Mouse (Mus musculus) embryonic facial prominence, embryonic 13.5 days (tissue): ENCODE results near the gene Lpp. TPM values are rescaled to one million over a fixed set of nuclear protein-coding genes. Genes with fewer than 3 reads are reported as not detected.

Experiments
- ATAC-seq: fragments of 200-750 bp; cut with Nextera tagmentation; 2 replicates; pipeline ENCODE4 v1.8.0; 2017; ENCODE audit warnings: low read depth; ENCODE audit not compliant: insufficient number of reproducible peaks, insufficient read depth, low FRiP score, low TSS enrichment
- H3K27ac ChIP-seq: fragments of 300-500 bp; sonication (generic); 2 replicates; pipeline ENCODE4 v1.5.1; 2015; ENCODE audit warnings: moderate library complexity, mild to moderate bottlenecking, inconsistent platforms
- H3K27me3 ChIP-seq: fragments of 300-500 bp; sonication (generic); 2 replicates; pipeline ENCODE4 v1.6.1; 2015; ENCODE audit warnings: mild to moderate bottlenecking, inconsistent platforms
- H3K36me3 ChIP-seq: fragments of 300-500 bp; sonication (generic); 2 replicates; pipeline ENCODE4 v1.6.1; 2015; ENCODE audit warnings: mild to moderate bottlenecking, inconsistent platforms
- H3K4me1 ChIP-seq: fragments of 300-500 bp; sonication (generic); 2 replicates; pipeline ENCODE4 v1.6.1; 2015; ENCODE audit warnings: inconsistent platforms
- H3K4me2 ChIP-seq: fragments of 300-500 bp; sonication (generic); 2 replicates; pipeline ENCODE4 v1.6.1; 2015; ENCODE audit warnings: moderate library complexity, mild to moderate bottlenecking, inconsistent platforms
- H3K4me3 ChIP-seq: fragments of 300-500 bp; sonication (generic); 2 replicates; pipeline ENCODE4 v1.5.1; 2015; ENCODE audit warnings: mild to moderate bottlenecking, inconsistent platforms
- H3K9ac ChIP-seq: fragments of 300-500 bp; sonication (generic); 2 replicates; pipeline ENCODE4 v1.6.1; 2015; ENCODE audit warnings: mild to moderate bottlenecking, inconsistent platforms
- H3K9me3 ChIP-seq: fragments of 300-500 bp; sonication (generic); 2 replicates; pipeline ENCODE4 v1.6.1; 2016; ENCODE audit warnings: inconsistent platforms
- WGBS: fragments of 180-500 bp; shearing (Covaris S2); methylation state at CpG from one replicate; pipeline ENCODE4 v1.1.7; 2015; ENCODE audit warnings: mixed read lengths; 5-methylcytosine and 5-hydroxymethylcytosine counted together
- polyA plus RNA-seq: library from polyadenylated mRNA; unstranded; fragments of >200 nt; fragmentation: Nextera tagmentation; extraction: Ambion mirVana; gene quantifications from 2 replicates; pipeline ENCODE4 v1.2.1, GENCODE M21; 2015

Gene Lpp
- polyA plus RNA-seq, 1 experiment from 2014 or later = 49.3 TPM

GRCm38 (mm10) chr16:24950112-24950743 lies 556.9 kb downstream of the Lpp start:
- no peaks in the 10 kb centered on the region for H3K27me3 ChIP-seq
- no peak overlapping the region for H3K4me2 ChIP-seq
- H3K9ac ChIP-seq = no peak overlapping the region
- no peak for ATAC-seq
- peaks cover 23% of the 10 kb centered on the region for H3K4me1 ChIP-seq
- no peak overlapping the region for H3K4me3 ChIP-seq
- WGBS = 26% methylated on average over 6 of the region's 6 CpGs
- H3K27ac ChIP-seq = peak overlapping the region; percentile 11; the same call in 1 of the 2 replicates
- no peaks in the 10 kb centered on the region for H3K9me3 ChIP-seq
- H3K36me3 ChIP-seq = no peaks in the 10 kb centered on the region

- 58% methylated on average over 5 of the region's 5 CpGs for WGBS
- ATAC-seq = no peak
These were observed 558.6 kb downstream of the Lpp start for GRCm38 (mm10) chr16:24951909-24952308.

GRCm38 (mm10) chr16:24955054-24955453 lies 561.7 kb downstream of the Lpp start:
- WGBS = 77% methylated on average over 7 of the region's 7 CpGs
- H3K9me3 ChIP-seq = no peaks in the 10 kb centered on the region
- H3K27ac ChIP-seq = no peak overlapping the region
- no peak overlapping the region for H3K9ac ChIP-seq
- no peaks in the 10 kb centered on the region for H3K27me3 ChIP-seq
- peaks cover 3% of the 10 kb centered on the region; the same call in 1 of the 2 replicates for H3K36me3 ChIP-seq
- no peak overlapping the region for H3K4me3 ChIP-seq
- ATAC-seq = no peak
- H3K4me1 ChIP-seq = peaks cover 8% of the 10 kb centered on the region; the same call in 1 of the 2 replicates
- H3K4me2 ChIP-seq = no peak overlapping the region

More at GRCm38 (mm10) chr16:24951909-24952308, 558.6 kb downstream of the Lpp start:
- H3K9me3 ChIP-seq = no peaks in the 10 kb centered on the region
- no peak overlapping the region for H3K27ac ChIP-seq
- H3K9ac ChIP-seq = no peak overlapping the region
- H3K36me3 ChIP-seq = peaks cover 3% of the 10 kb centered on the region; the same call in 1 of the 2 replicates
- no peaks in the 10 kb centered on the region for H3K27me3 ChIP-seq
- H3K4me1 ChIP-seq = peaks cover 23% of the 10 kb centered on the region
- no peak overlapping the region for H3K4me3 ChIP-seq
- H3K4me2 ChIP-seq = no peak overlapping the region

- 0 out of 2 replicates have a peak, but pooled peaks cover 3% of the 10 kb centered on the region for H3K4me1 ChIP-seq
- WGBS = 91% methylated on average over 1 of the region's 1 CpGs
- no peaks in the 10 kb centered on the region for H3K9me3 ChIP-seq
- H3K4me2 ChIP-seq = no peak overlapping the region
- no peak for ATAC-seq
- H3K4me3 ChIP-seq = no peak overlapping the region
- H3K9ac ChIP-seq = no peak overlapping the region
- H3K27me3 ChIP-seq = no peaks in the 10 kb centered on the region
- H3K27ac ChIP-seq = no peak overlapping the region
- H3K36me3 ChIP-seq = peaks cover 3% of the 10 kb centered on the region; the same call in 1 of the 2 replicates
These were observed 565.4 kb downstream of the Lpp start for GRCm38 (mm10) chr16:24958661-24959060.

- H3K4me1 ChIP-seq = 0 out of 2 replicates have a peak, but pooled peaks cover 3% of the 10 kb centered on the region
- ATAC-seq = no peak
- no peak overlapping the region for H3K9ac ChIP-seq
- H3K4me2 ChIP-seq = no peak overlapping the region
- no peaks in the 10 kb centered on the region for H3K27me3 ChIP-seq
- H3K9me3 ChIP-seq = no peaks in the 10 kb centered on the region
- 72% methylated on average over 10 of the region's 10 CpGs for WGBS
- no peak overlapping the region for H3K4me3 ChIP-seq
- no peak overlapping the region for H3K27ac ChIP-seq
- H3K36me3 ChIP-seq = peaks cover 3% of the 10 kb centered on the region; the same call in 1 of the 2 replicates
These were observed 567.8 kb downstream of the Lpp start for GRCm38 (mm10) chr16:24960901-24961806.

- H3K9ac ChIP-seq = no peak overlapping the region
- 79% methylated on average over 1 of the region's 1 CpGs for WGBS
- no peak for ATAC-seq
These were observed 571.0 kb downstream of the Lpp start for GRCm38 (mm10) chr16:24964311-24964710.

GRCm38 (mm10) chr16:24965091-24965490 lies 571.8 kb downstream of the Lpp start:
- H3K9me3 ChIP-seq = no peaks in the 10 kb centered on the region
- no peak for ATAC-seq
- no peaks in the 10 kb centered on the region for H3K27me3 ChIP-seq
- H3K4me2 ChIP-seq = no peak overlapping the region
- H3K36me3 ChIP-seq = no peaks in the 10 kb centered on the region
- H3K4me1 ChIP-seq = 0 out of 2 replicates have a peak, but pooled peaks cover 3% of the 10 kb centered on the region
- H3K9ac ChIP-seq = no peak overlapping the region
- no peak overlapping the region for H3K27ac ChIP-seq
- no peak overlapping the region for H3K4me3 ChIP-seq
- WGBS = 60% methylated on average over 4 of the region's 4 CpGs

More at GRCm38 (mm10) chr16:24964311-24964710, 571.0 kb downstream of the Lpp start:
- Histone ChIP-seq H3K4me2 (no peak overlapping the region), H3K36me3 (no peaks in the 10 kb centered on the region), H3K27me3 (no peaks in the 10 kb centered on the region), H3K27ac (no peak overlapping the region), H3K4me3 (no peak overlapping the region), H3K4me1 (0 out of 2 replicates have a peak, but pooled peaks cover 3% of the 10 kb centered on the region), H3K9me3 (no peaks in the 10 kb centered on the region)

GRCm38 (mm10) chr16:24966460-24966859 lies 573.2 kb downstream of the Lpp start:
- Histone ChIP-seq H3K4me3 (no peak overlapping the region), H3K9ac (no peak overlapping the region), H3K4me2 (no peak overlapping the region), H3K27ac (no peak overlapping the region), H3K4me1 (0 out of 2 replicates have a peak, but pooled peaks cover 1% of the 10 kb centered on the region), H3K9me3 (no peaks in the 10 kb centered on the region), H3K27me3 (no peaks in the 10 kb centered on the region), H3K36me3 (peaks cover under 1% of the 10 kb centered on the region; the same call in 1 of the 2 replicates)
- no peak for ATAC-seq
- 87% methylated on average over 9 of the region's 9 CpGs for WGBS

GRCm38 (mm10) chr16:24973009-24973631 lies 579.8 kb downstream of the Lpp start:
- 0 out of 2 replicates have a peak, but pooled peaks cover 3% of the 10 kb centered on the region for H3K4me1 ChIP-seq
- no peak overlapping the region for H3K27ac ChIP-seq
- peaks cover 20% of the 10 kb centered on the region for H3K36me3 ChIP-seq
- no peaks in the 10 kb centered on the region for H3K9me3 ChIP-seq
- H3K4me3 ChIP-seq = no peak overlapping the region
- ATAC-seq = no peak
- H3K4me2 ChIP-seq = no peak overlapping the region
- 67% methylated on average over 5 of the region's 5 CpGs for WGBS
- no peak overlapping the region for H3K9ac ChIP-seq
- no peaks in the 10 kb centered on the region for H3K27me3 ChIP-seq

- H3K9ac ChIP-seq = no peak overlapping the region
- H3K36me3 ChIP-seq = peaks cover 14% of the 10 kb centered on the region; the same call in 1 of the 2 replicates
- no peak overlapping the region for H3K4me3 ChIP-seq
- H3K4me1 ChIP-seq = no peaks in the 10 kb centered on the region
- H3K9me3 ChIP-seq = no peaks in the 10 kb centered on the region
- WGBS = 86% methylated on average over 1 of the region's 1 CpGs
- H3K4me2 ChIP-seq = no peak overlapping the region
- ATAC-seq = no peak
- no peaks in the 10 kb centered on the region for H3K27me3 ChIP-seq
- no peak overlapping the region for H3K27ac ChIP-seq
These were observed 584.5 kb downstream of the Lpp start for GRCm38 (mm10) chr16:24977771-24978170.

- no peak for ATAC-seq
- Histone ChIP-seq H3K4me1 (no peaks in the 10 kb centered on the region), H3K9me3 (no peaks in the 10 kb centered on the region), H3K27ac (no peak overlapping the region), H3K9ac (no peak overlapping the region), H3K36me3 (peaks cover 13% of the 10 kb centered on the region; the same call in 1 of the 2 replicates), H3K4me3 (no peak overlapping the region), H3K27me3 (no peaks in the 10 kb centered on the region), H3K4me2 (no peak overlapping the region)
- WGBS = 87% methylated on average over 1 of the region's 1 CpGs
These were observed 584.9 kb downstream of the Lpp start for GRCm38 (mm10) chr16:24978226-24978625.
